11 mouse cellular contexts compared by ENCODE assay signal in the genomic region with DNA sequence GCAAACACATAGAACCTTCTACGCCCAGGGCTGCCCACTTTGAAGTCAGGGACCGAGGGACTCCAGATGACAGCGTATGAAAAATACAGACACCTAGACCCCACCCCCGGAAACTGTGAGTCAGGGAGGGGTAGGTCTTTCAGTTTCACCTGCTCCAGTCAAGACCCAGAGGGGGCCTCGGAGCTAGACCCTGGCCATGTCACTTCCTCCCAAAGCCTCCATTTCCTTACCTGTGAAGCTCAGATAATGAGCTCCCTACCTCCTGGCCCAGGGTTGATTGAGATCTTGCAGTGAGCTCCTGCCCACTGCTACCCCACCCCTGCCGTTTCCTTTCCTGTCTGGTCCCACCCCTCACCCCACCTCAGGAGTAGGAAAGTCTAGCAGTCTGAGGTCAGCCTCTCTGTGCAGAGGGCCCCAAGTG. TPM values are rescaled to one million over a fixed set of nuclear protein-coding genes. Genes with fewer than 3 reads are reported as not detected.
DNase-seq lines count a peak whose midpoint lies in the region; ATAC-seq and TF ChIP-seq lines count a peak whose summit lies in the region.
"Had no signal": no experiment of that assay in that cellular context is flagged by ENCODE, and none has a peak within 500 bp of the region (broad histone marks: within the 10 kb centered on the region; RNA-seq: fewer than 3 reads in every experiment).

No protein-coding gene starts in this region.

- no peaks in the 10 kb centered on the region for H3K9me3 ChIP-seq in hindbrain, embryonic 12.5 days (replicated peaks)

- no peak overlapping the region for H3K4me3 ChIP-seq in lung, adult 2 months (replicated peaks; ENCODE audit: extremely low read depth, low read depth, low read length)
- no peak overlapping the region for H3K4me3 ChIP-seq in hindbrain, embryonic 12.5 days
- H3K4me3 ChIP-seq: gastrocnemius, adult 2 months had no signal

- no peak for TF ChIP-seq CTCF in lung, adult 2 months (IDR thresholded peaks at IDR 0.05; ENCODE audit: insufficient read depth, low read length)

- no peak for TF ChIP-seq POLR2A in lung, adult 2 months (IDR thresholded peaks at IDR 0.05; ENCODE audit: borderline replicate concordance, extremely low read depth, low read depth, low read length)

- no peak for ATAC-seq in hindbrain, embryonic 12.5 days (ENCODE audit: low FRiP score)

- no peaks in the 10 kb centered on the region; the same call in none of the 2 replicates for H3K27me3 ChIP-seq in hindbrain, embryonic 12.5 days

- peak; percentile 35 for DNase-seq in lung, postnatal 36 days
- no peak for DNase-seq in lung, adult 2 months
- DNase-seq in induced T-regulatory cell, adult 2 months (ENCODE audit: low read depth) = peak; percentile 97
- peak; percentile 89 to 91 for DNase-seq in natural killer cell, adult 2 months (ENCODE audit: low spot score in 2 of 2)
- DNase-seq in thymus, postnatal 4 days = peak; percentile 80
- no peak for DNase-seq in urinary bladder, postnatal 4 days (ENCODE audit: low spot score in 2 of 2)
- no peak for DNase-seq in adrenal gland, postnatal 4 days (ENCODE audit: low spot score in 2 of 2)
- DNase-seq: gastrocnemius, adult 2 months had no signal

- no peak overlapping the region for H3K27ac ChIP-seq in hindbrain, embryonic 12.5 days
- H3K27ac ChIP-seq: hindbrain, embryonic 14.5 days; macrophage had no signal

- no peak overlapping the region for H3K4me2 ChIP-seq in hindbrain, embryonic 12.5 days (replicated peaks)
- H3K4me2 ChIP-seq: hindbrain, embryonic 14.5 days had no signal

- WGBS in lung, adult 2 months = 51% methylated on average over 6 of the region's 6 CpGs
- WGBS in hindbrain, embryonic 12.5 days = 84% methylated on average over 6 of the region's 6 CpGs

- peaks cover 10% of the 10 kb centered on the region for H3K4me1 ChIP-seq in lung, adult 2 months (ENCODE audit: control insufficient read depth, insufficient read depth, low read length)
- peaks cover 12% of the 10 kb centered on the region for H3K4me1 ChIP-seq in hindbrain, embryonic 12.5 days

- H3K9ac ChIP-seq in hindbrain, embryonic 12.5 days = no peak overlapping the region
- H3K9ac ChIP-seq: hindbrain, embryonic 14.5 days had no signal

- H3K36me3 ChIP-seq in hindbrain, embryonic 12.5 days = no peaks in the 10 kb centered on the region

RNA-seq across cellular contexts. Expression of gene Def6, which starts 4.4 kb away (rescaled TPM):
- polyA plus RNA-seq in lung, adult 2 months (2012; rRNA removed) = 15.2 and 22.0 TPM in 2 replicates
- total RNA-seq in adrenal gland, postnatal 4 days (2021) = 1 to 10 TPM; 4.3 to 6.7 TPM
- polyA plus RNA-seq in hindbrain, embryonic 12.5 days (2016; fragmentation: Nextera tagmentation; extraction: Ambion mirVana) = 5.7 and 6.1 TPM in 2 replicates

RNA-seq across cellular contexts. Expression of gene Ppard, which starts 20.6 kb away (rescaled TPM):
- polyA plus RNA-seq in lung, adult 2 months (2012; rRNA removed) = 33.3 and 41.7 TPM in 2 replicates
- 10 to 100 TPM; 27.1 to 33.6 TPM for total RNA-seq in adrenal gland, postnatal 4 days (2021)
- polyA plus RNA-seq in hindbrain, embryonic 12.5 days (2016; fragmentation: Nextera tagmentation; extraction: Ambion mirVana) = 1.7 and 2.4 TPM in 2 replicates

RNA-seq across cellular contexts. Expression of gene Zfp523, which starts 35.0 kb away (rescaled TPM):
- 69.0 and 75.8 TPM in 2 replicates for polyA plus RNA-seq in lung, adult 2 months (2012; rRNA removed)
- 10 to 100 TPM; 54.7 to 56.9 TPM for total RNA-seq in adrenal gland, postnatal 4 days (2021)
- polyA plus RNA-seq in hindbrain, embryonic 12.5 days (2016; fragmentation: Nextera tagmentation; extraction: Ambion mirVana) = 50.0 and 50.6 TPM in 2 replicates

Comparison
In these comparisons a context has a peak if more than half of its experiments do, and no peak if none do; other contexts are left out.
1. DNase-seq: peak in lung, postnatal 36 days (single experiment), induced T-regulatory cell, adult 2 months (single experiment), natural killer cell, adult 2 months (2 of 2) and thymus, postnatal 4 days (single experiment); none in lung, adult 2 months (single experiment), urinary bladder, postnatal 4 days (0 of 2) and adrenal gland, postnatal 4 days (0 of 2).
2. RNA of gene Ppard, which starts 20.6 kb away (polyA plus RNA-seq): 33.3 to 41.7 TPM in lung, adult 2 months; 1.7 to 2.4 TPM in hindbrain, embryonic 12.5 days; every median in the first group is over 10 times any median in the second.